Mouse (Mus musculus) spleen, postnatal 10 days (tissue): ENCODE data around the gene Col15a1.
A peak's percentile ranks its signal among the peaks of the same experiment; 100 is the strongest.

Experiments
- DNase-seq, 2 experiments: peaks; one replicate each; pipeline ENCODE4 v3.0.0; 2021 to 2022; ENCODE audit warnings: low spot score in 2 of 2

Gene Col15a1

GRCm38 (mm10) chr4:47230498-47230897, 22.5 kb downstream of the Col15a1 start:
- no peak for DNase-seq

- no peak for DNase-seq
Observed at GRCm38 (mm10) chr4:47231322-47231721, 23.4 kb downstream of the Col15a1 start.

GRCm38 (mm10) chr4:47233192-47233835, 25.4 kb downstream of the Col15a1 start:
- no peak for DNase-seq

- peak; percentile 57 to 77 for DNase-seq
Observed at GRCm38 (mm10) chr4:47234667-47235267, 26.8 kb downstream of the Col15a1 start.

- DNase-seq = no peak
Observed at GRCm38 (mm10) chr4:47235312-47235711, 27.4 kb downstream of the Col15a1 start.

GRCm38 (mm10) chr4:47236104-47236503, 28.1 kb downstream of the Col15a1 start:
- no peak for DNase-seq

GRCm38 (mm10) chr4:47237220-47237619, 29.3 kb downstream of the Col15a1 start:
- no peak for DNase-seq

GRCm38 (mm10) chr4:47239114-47239513, 31.2 kb downstream of the Col15a1 start:
- no peak for DNase-seq

- no peak for DNase-seq
Observed at GRCm38 (mm10) chr4:47240901-47241300, 32.9 kb downstream of the Col15a1 start.

- no peak for DNase-seq
Observed at GRCm38 (mm10) chr4:47242127-47242526, 34.2 kb downstream of the Col15a1 start.

- DNase-seq = no peak
Observed at GRCm38 (mm10) chr4:47244651-47245050, 36.7 kb downstream of the Col15a1 start.

- DNase-seq = no peak
Observed at GRCm38 (mm10) chr4:47245621-47246020, 37.7 kb downstream of the Col15a1 start.

GRCm38 (mm10) chr4:47246811-47247210, 38.9 kb downstream of the Col15a1 start:
- no peak for DNase-seq

- no peak for DNase-seq
Observed at GRCm38 (mm10) chr4:47247574-47247973, 39.6 kb downstream of the Col15a1 start.

GRCm38 (mm10) chr4:47249193-47249592, 41.2 kb downstream of the Col15a1 start:
- no peak for DNase-seq

- peak; percentile 70 to 91 for DNase-seq
Observed at GRCm38 (mm10) chr4:47251069-47251468, 43.1 kb downstream of the Col15a1 start.

- DNase-seq = no peak
Observed at GRCm38 (mm10) chr4:47251693-47252435, 43.9 kb downstream of the Col15a1 start.

GRCm38 (mm10) chr4:47252627-47253026, 44.7 kb downstream of the Col15a1 start:
- no peak for DNase-seq

- peak; percentile 60 to 81 for DNase-seq
Observed at GRCm38 (mm10) chr4:47255641-47256040, 47.7 kb downstream of the Col15a1 start.

- no peak for DNase-seq
Observed at GRCm38 (mm10) chr4:47258201-47258600, 50.2 kb downstream of the Col15a1 start.

GRCm38 (mm10) chr4:47261049-47261448, 53.1 kb downstream of the Col15a1 start:
- DNase-seq = no peak

GRCm38 (mm10) chr4:47261919-47262318, 54.0 kb downstream of the Col15a1 start:
- DNase-seq = no peak

GRCm38 (mm10) chr4:47265555-47265954, 57.6 kb downstream of the Col15a1 start:
- no peak for DNase-seq
